Mouse (Mus musculus) liver, embryonic 11.5 days (tissue): ENCODE measurements at regions not wholly inside any gene's neighbourhood (a gene's known extent, or its start where the extent isn't known, plus 50 kb on each side); places are given as distances from the start of the nearest gene placed in this dataset.
"Not testable (repeated sequence)": the region's sequence is repeated elsewhere in the genome, so short reads cannot be mapped to it uniquely, and the experiment has no call there.

Source experiments
- ATAC-seq: fragments of 200-750 bp; cut with Nextera tagmentation; replicated peaks from 2 replicates; pipeline ENCODE4 v1.8.0; 2017; ENCODE audit warnings: moderate number of reproducible peaks, mild to moderate bottlenecking, moderate TSS enrichment, moderate library complexity; ENCODE audit not compliant: low FRiP score
- DNase-seq: peaks from one replicate; pipeline ENCODE4 v3.0.0-alpha.2; 2017; ENCODE audit warnings: low spot score
- H3K27ac ChIP-seq: fragments of 300-500 bp; sonication (generic); 2 replicates; pipeline ENCODE4 v1.5.1; 2014; ENCODE audit warnings: mild to moderate bottlenecking, low read depth, low read length, control low read depth
- H3K27me3 ChIP-seq: fragments of 300-500 bp; sonication (generic); replicated peaks from 2 replicates; pipeline ENCODE4 v1.6.1; 2014; ENCODE audit warnings: low read length, mixed read lengths; ENCODE audit not compliant: control insufficient read depth, insufficient read depth
- H3K36me3 ChIP-seq: fragments of 300-500 bp; sonication (generic); 2 replicates; pipeline ENCODE4 v1.6.1; 2014; ENCODE audit warnings: mild to moderate bottlenecking, low read length, moderate library complexity, mixed read lengths; ENCODE audit not compliant: control insufficient read depth, insufficient read depth
- H3K4me1 ChIP-seq: fragments of 300-500 bp; sonication (generic); replicated peaks from 2 replicates; pipeline ENCODE4 v1.6.1; 2014; ENCODE audit warnings: low read length, mixed read lengths; ENCODE audit not compliant: control insufficient read depth, insufficient read depth
- H3K4me2 ChIP-seq: fragments of 300-500 bp; sonication (generic); 2 replicates; pipeline ENCODE4 v1.6.1; 2014; ENCODE audit warnings: mild to moderate bottlenecking, control low read depth, moderate library complexity
- H3K4me3 ChIP-seq: fragments of 300-500 bp; sonication (generic); 2 replicates; pipeline ENCODE4 v1.5.1; 2014; ENCODE audit warnings: low read depth, low read length, control low read depth
- H3K9ac ChIP-seq: fragments of 300-500 bp; sonication (generic); 2 replicates; pipeline ENCODE4 v1.6.1; 2014; ENCODE audit warnings: low read depth, low read length, control low read depth
- H3K9me3 ChIP-seq: fragments of 300-500 bp; sonication (generic); 2 replicates; pipeline ENCODE4 v1.6.1; 2016; ENCODE audit warnings: low read length, inconsistent platforms, mixed read lengths; ENCODE audit not compliant: control insufficient read depth
- WGBS: fragments of 180-500 bp; shearing (Covaris S2); extraction: QIAGEN DNeasy Blood & Tissue Kit; methylation state at CpG from one replicate; pipeline ENCODE4 v1.1.7; 2014; 5-methylcytosine and 5-hydroxymethylcytosine counted together

- peaks cover 4% of the 10 kb centered on the region; the same call in 1 of the 2 replicates for H3K4me1 ChIP-seq
- H3K4me3 ChIP-seq = no peak overlapping the region
- H3K9ac ChIP-seq = no peak overlapping the region
- H3K27ac ChIP-seq = no peak overlapping the region
- WGBS = 44% methylated on average over 18 of the region's 18 CpGs
- ATAC-seq (no peak), DNase-seq (no peak)
- H3K27me3 ChIP-seq = peaks cover 17% of the 10 kb centered on the region
- no peak overlapping the region for H3K4me2 ChIP-seq
- H3K36me3 ChIP-seq = no peaks in the 10 kb centered on the region
- no peaks in the 10 kb centered on the region for H3K9me3 ChIP-seq
Observed at GRCm38 (mm10) chr6:50822236-50823151, 168.3 kb upstream of the Npvf start.

- no peak for DNase-seq
- no peak overlapping the region for H3K27ac ChIP-seq
- 11% methylated on average over 17 of the region's 18 CpGs for WGBS
- H3K9ac ChIP-seq = no peak overlapping the region
- peak; percentile 29; the same call in 1 of the 2 replicates for ATAC-seq
- peaks cover 17% of the 10 kb centered on the region for H3K27me3 ChIP-seq
- H3K4me1 ChIP-seq = peaks cover 4% of the 10 kb centered on the region; the same call in 1 of the 2 replicates
- H3K9me3 ChIP-seq = no peaks in the 10 kb centered on the region
- H3K4me3 ChIP-seq = no peak overlapping the region
- no peaks in the 10 kb centered on the region for H3K36me3 ChIP-seq
- H3K4me2 ChIP-seq = peak overlapping the region; percentile 26
Observed at GRCm38 (mm10) chr6:50823220-50823910, 169.1 kb upstream of the Npvf start.

GRCm38 (mm10) chr6:50824466-50824865, 170.2 kb upstream of the Npvf start:
- Histone ChIP-seq H3K27ac (no peak overlapping the region), H3K9ac (no peak overlapping the region), H3K4me1 (peaks cover 4% of the 10 kb centered on the region; the same call in 1 of the 2 replicates), H3K36me3 (no peaks in the 10 kb centered on the region), H3K4me3 (no peak overlapping the region), H3K27me3 (peaks cover 17% of the 10 kb centered on the region), H3K9me3 (no peaks in the 10 kb centered on the region), H3K4me2 (no peak overlapping the region)
- WGBS = 61% methylated on average over 4 of the region's 4 CpGs
- no peak for ATAC-seq
- DNase-seq = no peak

- H3K9ac ChIP-seq = no peak overlapping the region
- H3K4me1 ChIP-seq = no peaks in the 10 kb centered on the region
- H3K4me2 ChIP-seq = no peak overlapping the region
- no peak overlapping the region for H3K4me3 ChIP-seq
- no peak overlapping the region for H3K27ac ChIP-seq
- 64% methylated on average over 5 of the region's 5 CpGs for WGBS
- no peak for DNase-seq
- no peaks in the 10 kb centered on the region for H3K27me3 ChIP-seq
- ATAC-seq = no peak
- no peaks in the 10 kb centered on the region for H3K36me3 ChIP-seq
- no peaks in the 10 kb centered on the region for H3K9me3 ChIP-seq
Observed at GRCm38 (mm10) chr6:50831725-50832124, 177.5 kb upstream of the Npvf start.

- Histone ChIP-seq H3K9me3 (no peaks in the 10 kb centered on the region), H3K4me2 (no peak overlapping the region), H3K27me3 (no peaks in the 10 kb centered on the region), H3K36me3 (no peaks in the 10 kb centered on the region), H3K4me1 (no peaks in the 10 kb centered on the region), H3K4me3 (no peak overlapping the region), H3K27ac (no peak overlapping the region), H3K9ac (no peak overlapping the region)
- DNase-seq (no peak), ATAC-seq (no peak)
- 70% methylated on average over 6 of the region's 6 CpGs for WGBS
Observed at GRCm38 (mm10) chr6:50835997-50836625, 181.9 kb upstream of the Npvf start.

GRCm38 (mm10) chr6:50840826-50841225, 186.6 kb upstream of the Npvf start:
- Histone ChIP-seq H3K4me1 (no peaks in the 10 kb centered on the region), H3K36me3 (no peaks in the 10 kb centered on the region), H3K4me3 (no peak overlapping the region), H3K27ac (no peak overlapping the region), H3K27me3 (no peaks in the 10 kb centered on the region), H3K9ac (no peak overlapping the region), H3K4me2 (no peak overlapping the region), H3K9me3 (no peaks in the 10 kb centered on the region)
- ATAC-seq (no peak), DNase-seq (no peak)
- 69% methylated on average over 9 of the region's 9 CpGs for WGBS

- ATAC-seq, H3K4me1 ChIP-seq, H3K36me3 ChIP-seq, H3K27ac ChIP-seq, DNase-seq, H3K9me3 ChIP-seq, H3K27me3 ChIP-seq, H3K4me2 ChIP-seq, H3K9ac ChIP-seq, H3K4me3 ChIP-seq: not testable (repeated sequence)
- WGBS = 68% methylated on average over 2 of the region's 2 CpGs
Observed at GRCm38 (mm10) chr6:50845246-50845645, 191.0 kb upstream of the Npvf start.

GRCm38 (mm10) chr6:50846740-50847516, 192.7 kb upstream of the Npvf start:
- no peaks in the 10 kb centered on the region for H3K27me3 ChIP-seq
- H3K9ac ChIP-seq = no peak overlapping the region
- H3K4me2 ChIP-seq = no peak overlapping the region
- no peaks in the 10 kb centered on the region for H3K36me3 ChIP-seq
- 70% methylated on average over 18 of the region's 18 CpGs for WGBS
- ATAC-seq = no peak
- H3K9me3 ChIP-seq = no peaks in the 10 kb centered on the region
- no peak overlapping the region for H3K4me3 ChIP-seq
- DNase-seq = no peak
- no peak overlapping the region for H3K27ac ChIP-seq
- H3K4me1 ChIP-seq = no peaks in the 10 kb centered on the region
